Mouse (Mus musculus) urinary bladder, postnatal 25 days (tissue): ENCODE results near the gene Galnt7.

Source experiments
- DNase-seq: peaks from one replicate; pipeline ENCODE4 v3.0.0; 2022; ENCODE audit warnings: low spot score

The Galnt7 gene

GRCm38 (mm10) chr8:57628787-57629664 is 23.8 kb downstream of the Galnt7 start:
- no peak for DNase-seq

DNA sequence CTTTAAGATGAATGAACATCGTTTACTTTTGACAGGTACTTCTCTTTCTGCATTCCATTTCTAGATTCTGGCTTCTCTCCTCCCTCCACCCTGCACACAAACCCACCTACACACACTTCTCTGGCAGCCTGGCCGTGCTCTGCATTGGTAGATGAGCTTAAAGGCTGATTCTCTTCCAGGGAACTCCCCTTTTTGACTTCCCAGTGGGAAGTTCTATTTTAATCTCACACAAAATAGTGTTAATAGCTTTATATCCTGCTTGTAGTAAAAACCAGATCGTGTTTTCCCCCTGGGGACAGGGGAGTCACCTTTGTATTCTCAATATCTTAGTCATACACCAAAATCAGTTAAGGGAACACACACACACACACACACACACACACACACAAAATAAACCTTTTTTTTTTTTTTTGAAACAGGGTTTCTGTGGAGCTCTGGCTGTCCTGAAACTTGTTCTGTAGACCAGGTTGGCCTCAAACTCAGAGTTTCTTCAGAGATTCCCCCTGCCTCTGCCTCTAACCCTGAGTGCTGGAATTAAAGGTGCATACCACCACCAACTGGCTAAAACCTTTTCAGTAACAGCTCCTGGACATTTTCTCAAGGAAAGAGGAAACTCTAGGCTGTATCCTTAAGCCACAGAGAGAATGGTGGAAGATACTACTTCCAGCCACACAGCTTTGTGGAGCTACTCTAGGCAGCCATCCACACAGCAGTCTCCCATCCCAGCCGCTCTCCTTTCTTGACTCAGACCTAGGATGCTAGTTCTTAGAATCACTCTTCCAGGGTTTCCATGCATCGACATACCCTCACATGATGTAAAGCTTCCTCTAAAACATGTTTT is 24.7 kb downstream of the Galnt7 start:
- no peak for DNase-seq

DNA sequence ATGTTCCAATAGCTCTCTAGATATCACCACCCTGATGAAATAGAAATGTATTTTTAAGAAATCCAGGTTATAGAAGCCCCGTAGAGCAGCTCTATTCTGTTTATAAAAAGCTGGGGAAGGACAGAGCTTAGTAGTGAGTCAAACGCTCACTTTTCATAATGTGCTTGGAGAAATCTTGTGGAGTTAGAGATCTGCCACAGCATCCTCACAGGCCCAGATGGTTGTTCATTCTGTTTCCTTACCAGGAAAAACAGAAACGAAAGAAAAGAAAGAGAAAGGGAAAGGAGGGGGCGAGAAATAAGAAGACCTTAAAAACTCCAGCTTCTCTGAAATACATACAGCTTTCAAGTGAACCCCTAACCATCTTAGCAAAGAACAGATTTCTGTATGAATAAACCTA is 28.9 kb downstream of the Galnt7 start:
- DNase-seq, result no peak

- DNase-seq, result no peak
These were observed 29.8 kb downstream of the Galnt7 start for GRCm38 (mm10) chr8:57623051-57623450.

GRCm38 (mm10) chr8:57616965-57617364 is 35.9 kb downstream of the Galnt7 start:
- DNase-seq, result no peak

DNA sequence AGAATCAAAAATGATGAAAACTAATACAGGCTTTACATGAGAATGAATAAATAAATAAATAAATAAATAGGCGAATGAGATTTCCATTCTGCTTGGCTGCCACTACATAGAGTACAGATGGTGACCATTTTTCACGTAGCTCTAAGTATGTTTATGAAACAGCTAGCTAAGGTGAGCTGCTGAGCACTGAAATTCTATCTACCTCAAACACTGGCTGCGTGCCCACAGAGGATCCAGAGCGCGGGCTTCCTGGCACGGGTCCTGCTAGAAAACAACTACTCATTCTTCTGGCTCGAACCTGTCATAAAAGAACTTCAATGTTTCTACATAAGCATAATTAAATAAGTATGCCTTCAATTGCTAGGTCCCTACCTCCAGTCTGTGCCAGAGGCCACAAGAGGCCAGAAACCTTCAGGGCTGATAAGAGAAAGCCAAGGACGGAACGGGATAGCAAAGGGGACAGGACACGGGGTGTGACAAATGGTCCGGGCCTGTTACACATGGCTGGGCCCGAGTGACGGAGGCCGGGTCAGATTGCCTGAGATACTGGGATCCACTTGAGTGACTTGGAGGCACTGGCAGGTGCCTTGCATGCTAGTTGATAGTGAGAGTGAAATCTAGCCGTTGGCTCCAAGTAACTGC is 37.7 kb downstream of the Galnt7 start:
- DNase-seq, result no peak

- DNase-seq, result no peak
These were observed 41.3 kb downstream of the Galnt7 start for GRCm38 (mm10) chr8:57611419-57611977.

- peak; percentile 16 for DNase-seq
These were observed 42.0 kb downstream of the Galnt7 start for GRCm38 (mm10) chr8:57610706-57611418.

DNA sequence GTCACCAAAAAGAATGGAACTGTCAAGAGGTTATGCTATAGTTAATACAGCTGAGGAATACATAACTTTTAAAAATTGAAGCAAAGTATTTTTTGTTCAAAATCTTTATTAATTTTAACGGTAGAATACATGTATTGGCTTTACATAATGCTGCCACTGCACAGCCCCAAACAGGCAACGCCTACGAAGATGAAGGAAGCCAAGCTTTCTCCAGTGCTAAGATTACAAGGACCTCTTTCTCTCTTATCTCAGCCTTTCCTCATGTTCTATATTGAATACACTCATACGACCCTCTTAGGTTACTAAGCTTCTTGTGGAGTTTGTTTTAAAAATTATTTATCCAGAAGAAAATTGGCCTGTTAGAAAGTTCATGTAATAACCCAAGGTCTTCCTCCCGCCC is 50.3 kb downstream of the Galnt7 start:
- no peak for DNase-seq

DNA sequence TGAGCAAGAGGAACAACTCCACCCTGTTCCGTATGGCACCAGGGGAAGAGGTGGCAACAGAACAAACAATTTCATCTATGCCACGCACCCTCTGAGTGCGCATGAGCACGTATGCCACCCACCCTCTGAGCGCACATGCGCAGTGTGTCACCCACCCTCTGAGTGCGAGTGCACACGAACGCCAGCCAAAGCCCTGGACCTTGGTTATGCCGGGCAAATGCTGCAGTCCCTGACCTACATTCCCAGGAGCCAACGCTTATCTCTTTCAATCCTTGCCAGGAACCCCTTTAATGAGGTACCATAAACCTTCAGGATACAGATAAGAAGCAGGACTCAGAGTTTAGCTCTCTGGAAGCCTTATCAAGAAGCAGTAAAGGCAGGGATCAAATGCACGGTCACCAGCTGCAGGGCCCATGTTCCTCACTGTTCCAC is 50.8 kb downstream of the Galnt7 start:
- DNase-seq, result no peak

DNA sequence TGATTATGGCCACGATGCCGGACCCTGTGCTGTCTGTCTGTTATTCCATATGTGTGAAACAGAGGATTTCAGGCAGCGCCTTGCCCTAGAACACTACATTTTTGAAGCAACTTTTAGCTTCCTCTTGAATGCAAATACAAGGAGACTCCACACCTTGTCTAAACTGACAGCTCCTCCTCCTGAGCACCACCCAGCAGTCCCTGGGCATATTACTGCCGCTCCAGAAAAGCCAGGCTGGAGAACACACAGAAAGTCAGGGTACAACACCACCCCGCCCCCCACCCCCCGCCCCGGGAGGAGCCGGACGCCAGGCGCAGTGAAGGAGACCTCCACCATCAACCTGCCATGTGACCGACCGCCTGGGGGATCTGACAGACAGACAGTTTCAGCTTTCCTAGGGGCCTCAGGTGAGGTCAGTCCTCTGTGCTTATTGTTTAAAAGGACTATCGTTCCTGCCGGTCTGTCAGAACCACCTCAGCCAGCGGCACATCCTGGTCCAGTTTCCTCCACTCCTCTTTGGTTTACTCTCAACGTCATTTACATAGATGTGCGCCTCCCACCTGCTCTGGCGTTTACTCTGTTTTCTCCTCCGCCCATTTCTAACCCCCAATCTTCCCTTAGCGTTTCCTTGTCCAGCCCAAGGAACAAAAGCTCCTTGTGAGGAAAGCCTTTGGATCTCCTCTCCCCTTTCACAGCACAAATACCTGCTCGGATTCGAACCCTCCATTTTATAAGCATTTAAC is 52.8 kb downstream of the Galnt7 start:
- no peak for DNase-seq

DNA sequence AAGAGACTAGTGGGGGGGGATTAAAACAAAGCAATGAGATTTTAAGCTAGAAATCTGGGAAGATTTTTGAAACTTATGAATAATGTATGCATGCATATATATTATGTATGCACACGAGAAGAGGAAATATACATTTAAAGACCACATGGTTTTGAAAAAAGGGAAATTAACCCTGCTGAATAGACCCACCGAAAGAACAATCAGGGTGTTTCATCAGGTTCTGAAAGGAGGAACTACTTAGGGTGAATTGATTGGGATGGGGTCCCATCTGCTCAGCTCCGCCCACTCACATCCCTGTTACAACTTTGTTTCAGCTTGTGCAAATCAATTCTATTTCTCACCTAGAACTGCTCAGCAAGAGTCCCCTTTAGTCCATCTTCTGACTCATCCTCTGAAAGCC is 57.0 kb downstream of the Galnt7 start:
- no peak for DNase-seq

DNA sequence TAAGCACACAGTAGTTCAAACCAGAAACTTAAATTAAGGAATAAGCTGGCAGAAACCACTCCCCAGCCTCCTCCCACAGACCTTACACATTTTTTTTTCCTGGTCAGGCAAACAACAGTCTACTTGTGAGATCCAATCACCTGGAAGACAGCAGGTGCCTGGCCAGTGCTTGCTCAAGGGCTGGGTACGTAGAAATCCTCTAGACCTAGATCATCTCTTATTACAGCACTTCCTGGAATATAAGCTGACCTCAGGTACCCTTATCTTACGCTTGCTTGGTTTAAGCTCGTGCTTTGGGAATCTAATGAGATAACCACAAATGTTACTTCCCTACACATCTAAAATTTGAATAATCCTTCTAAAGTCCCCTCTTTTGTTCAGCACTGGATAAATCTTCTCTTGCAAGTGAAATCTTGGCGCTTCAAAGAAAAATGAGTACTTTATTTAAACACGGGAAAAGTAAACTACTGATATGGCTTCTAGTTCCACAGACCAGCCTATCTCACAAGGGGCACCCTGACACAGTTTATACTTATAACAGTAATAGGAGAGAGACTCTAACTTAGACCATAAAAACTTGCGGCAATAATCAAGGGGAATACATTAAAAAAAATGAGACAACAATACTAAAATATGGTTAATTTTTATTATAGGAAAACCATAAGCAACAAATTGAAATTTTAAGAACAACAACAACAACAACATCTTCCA is 58.5 kb downstream of the Galnt7 start:
- no peak for DNase-seq

DNA sequence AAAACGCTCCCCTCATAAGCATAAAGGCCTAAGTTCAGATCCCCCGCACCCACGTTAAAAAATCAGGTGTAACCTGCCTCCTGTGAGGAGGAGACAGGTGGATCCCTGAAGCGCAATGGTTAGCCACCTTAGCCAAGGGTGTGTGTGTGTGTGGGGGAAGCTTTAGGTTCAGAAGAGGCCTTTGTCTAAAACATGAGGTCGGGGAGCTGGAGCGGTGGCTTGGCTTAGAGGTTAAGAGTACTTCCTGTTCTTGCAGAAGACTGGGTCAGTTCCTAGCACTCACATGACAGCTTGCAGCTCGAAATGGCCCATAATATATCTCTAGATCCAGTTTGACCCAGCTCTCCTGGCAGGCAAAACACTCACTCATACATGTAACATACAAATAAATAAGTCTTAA is 60.2 kb downstream of the Galnt7 start:
- DNase-seq, result no peak

GRCm38 (mm10) chr8:57591681-57592080 is 61.2 kb downstream of the Galnt7 start:
- no peak for DNase-seq

- no peak for DNase-seq
These were observed 62.8 kb downstream of the Galnt7 start for GRCm38 (mm10) chr8:57590015-57590414.

DNA sequence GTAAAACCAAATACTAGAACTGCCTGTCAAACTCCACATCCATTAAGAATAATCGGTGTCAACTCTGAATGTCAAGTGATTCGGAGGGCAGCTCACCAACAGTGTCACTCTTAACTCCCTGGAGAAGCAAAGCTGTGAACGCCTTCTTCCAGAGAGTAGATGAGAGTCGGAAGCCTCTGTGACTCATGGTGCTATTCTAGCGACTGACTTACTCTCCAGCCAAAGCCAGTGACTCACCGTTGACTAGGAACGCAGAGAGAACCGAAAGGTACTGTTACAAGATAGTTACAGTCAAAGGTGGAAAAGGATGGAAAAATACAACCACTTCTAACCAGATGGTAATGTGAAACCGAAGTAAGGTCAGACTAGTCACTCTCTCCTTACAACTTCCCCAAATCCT is 63.7 kb downstream of the Galnt7 start:
- DNase-seq, result no peak

DNA sequence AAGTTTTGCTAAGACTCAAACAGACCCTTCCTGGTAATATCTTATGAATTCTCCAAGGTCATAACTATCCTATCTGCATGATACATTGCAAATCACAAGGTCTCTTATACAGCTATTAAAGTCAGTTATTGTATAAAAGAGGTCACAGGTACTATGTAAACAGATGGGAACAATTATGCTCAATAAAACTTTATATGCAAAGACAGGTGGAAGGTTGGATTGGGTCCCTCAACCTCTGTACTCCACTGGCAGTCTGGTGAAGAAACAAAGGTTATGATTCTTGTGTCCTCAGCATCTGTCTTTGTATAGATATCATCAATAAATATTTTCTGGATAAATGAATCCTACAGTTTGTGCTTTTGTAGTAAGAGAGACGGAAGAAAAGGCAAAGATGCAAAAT is 64.2 kb downstream of the Galnt7 start:
- no peak for DNase-seq

- DNase-seq, result no peak
These were observed 66.2 kb downstream of the Galnt7 start for GRCm38 (mm10) chr8:57586667-57587066.

GRCm38 (mm10) chr8:57585831-57586230 is 67.0 kb downstream of the Galnt7 start:
- no peak for DNase-seq
